Mouse (Mus musculus) embryo, embryonic 9.5 days (tissue): ENCODE results near the gene Fbln2.

Experiments
- DNase-seq: peaks from one replicate; pipeline ENCODE4 v3.0.0-alpha.2; 2017; ENCODE audit errors: extremely low spot score

The Fbln2 gene

GRCm38 (mm10) chr6:91231000-91231399 is 18.7 kb downstream of the Fbln2 start:
- DNase-seq, result no peak

DNA sequence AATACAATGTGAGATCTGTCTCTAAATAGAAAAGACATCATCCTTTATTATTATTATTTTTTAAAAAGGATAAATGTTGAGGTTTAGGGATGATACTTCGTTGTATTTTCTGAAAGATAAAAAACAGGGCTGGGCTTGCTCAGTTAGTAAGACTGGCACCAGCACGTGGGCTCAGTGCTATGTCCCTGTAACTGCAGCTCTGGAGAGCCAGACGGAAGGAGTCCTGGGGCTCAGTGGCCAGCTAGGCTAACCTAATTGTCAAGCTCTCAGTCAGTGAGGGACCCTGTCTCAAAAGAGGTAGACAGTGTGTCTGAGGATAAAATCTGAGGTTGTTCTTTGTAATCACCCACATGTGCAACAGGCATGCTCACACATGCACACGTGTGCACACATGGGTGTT is 19.3 kb downstream of the Fbln2 start:
- DNase-seq, result no peak

DNA sequence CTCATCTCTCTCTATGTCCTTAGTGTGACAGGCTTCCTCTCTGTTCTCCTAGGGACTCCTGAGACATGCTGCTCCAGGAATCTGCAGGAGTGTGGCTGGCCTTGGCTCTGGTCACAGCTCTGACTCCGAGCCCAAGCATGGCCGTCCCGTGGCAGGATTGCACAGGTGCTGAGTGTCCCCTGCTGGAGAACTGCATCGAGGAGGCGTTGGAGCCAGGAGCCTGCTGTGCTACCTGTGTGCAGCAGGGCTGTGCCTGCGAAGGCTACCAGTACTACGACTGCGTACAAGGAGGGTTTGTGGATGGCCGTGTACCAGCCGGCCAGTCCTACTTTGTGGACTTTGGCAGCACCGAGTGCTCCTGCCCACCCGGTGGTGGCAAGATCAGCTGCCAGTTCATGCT is 20.8 kb downstream of the Fbln2 start:
- DNase-seq, result no peak

DNA sequence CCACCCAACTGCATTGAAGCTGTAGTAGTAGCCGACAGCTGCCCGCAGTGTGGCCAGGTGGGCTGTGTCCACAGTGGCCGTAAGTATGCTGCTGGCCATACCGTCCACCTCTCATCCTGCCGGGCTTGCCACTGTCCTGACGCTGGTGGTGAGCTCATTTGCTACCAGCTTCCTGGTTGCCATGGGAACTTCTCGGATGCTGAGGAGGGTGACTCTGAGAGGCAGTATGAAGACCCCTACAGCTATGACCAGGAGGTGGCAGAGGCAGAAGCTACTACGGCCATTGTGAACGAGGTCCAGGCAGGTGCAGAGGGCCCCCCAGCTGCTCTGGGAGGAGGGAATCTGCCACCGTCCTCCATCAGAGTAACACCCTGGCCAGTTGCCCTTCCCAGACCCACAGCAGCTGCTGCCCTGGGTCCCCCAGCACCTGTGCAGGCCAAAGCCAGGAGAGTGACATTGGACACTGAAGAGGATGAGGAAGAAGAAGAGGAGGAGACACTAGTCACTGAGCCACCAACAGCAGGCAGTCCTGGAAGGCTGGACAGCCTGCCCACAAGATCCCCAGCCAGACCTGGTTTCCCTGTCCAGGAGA is 21.3 kb downstream of the Fbln2 start:
- no peak for DNase-seq

- DNase-seq, result no peak
Measured at GRCm38 (mm10) chr6:91236006-91236405, 23.8 kb downstream of the Fbln2 start.

DNA sequence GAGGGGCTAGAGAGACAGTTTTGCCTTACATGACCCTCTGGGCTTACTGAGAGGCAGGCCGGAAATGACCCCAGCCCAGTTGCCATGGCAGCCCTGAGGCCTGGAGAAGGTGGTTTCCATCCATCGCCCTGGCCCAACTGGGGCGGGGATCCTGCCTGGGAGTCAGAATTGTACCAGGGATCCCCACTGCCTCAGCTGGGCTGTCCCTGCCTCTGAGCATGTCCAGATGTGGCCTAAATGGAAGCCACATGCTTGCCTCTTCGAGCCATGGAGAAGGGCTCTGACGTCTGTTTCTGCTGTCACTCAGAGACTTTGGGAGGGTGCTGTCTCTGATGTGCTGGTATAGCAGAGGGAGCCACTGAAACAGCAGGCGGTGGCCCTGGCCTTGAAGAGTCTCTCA is 24.2 kb downstream of the Fbln2 start:
- peak; percentile 72 for DNase-seq

- no peak for DNase-seq
Measured at GRCm38 (mm10) chr6:91237273-91237672, 25.0 kb downstream of the Fbln2 start.

- DNase-seq, result no peak
Measured at GRCm38 (mm10) chr6:91240537-91240936, 28.3 kb downstream of the Fbln2 start.

- DNase-seq, result no peak
Measured at GRCm38 (mm10) chr6:91240964-91241363, 28.7 kb downstream of the Fbln2 start.

GRCm38 (mm10) chr6:91243395-91243794 is 31.1 kb downstream of the Fbln2 start:
- DNase-seq, result no peak

DNA sequence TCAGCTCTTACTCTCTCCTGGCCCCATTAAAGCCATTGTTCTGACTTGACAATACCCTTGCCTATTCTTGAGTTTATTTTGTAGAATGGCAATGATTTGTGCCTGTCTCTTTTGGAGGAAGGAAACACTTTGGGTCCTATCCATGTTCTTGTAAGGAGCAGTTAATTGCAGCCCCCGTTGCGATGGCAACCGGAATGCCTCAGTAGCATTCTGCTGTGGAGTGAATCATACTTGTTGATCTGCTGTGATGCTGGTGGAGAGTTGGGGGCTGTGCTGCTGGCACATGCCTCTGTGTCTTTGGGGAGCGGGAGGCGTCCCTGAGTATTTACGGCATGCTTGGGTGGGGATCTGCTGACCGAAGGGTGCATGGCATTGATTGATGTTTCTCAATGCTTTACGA is 32.1 kb downstream of the Fbln2 start:
- no peak for DNase-seq

DNA sequence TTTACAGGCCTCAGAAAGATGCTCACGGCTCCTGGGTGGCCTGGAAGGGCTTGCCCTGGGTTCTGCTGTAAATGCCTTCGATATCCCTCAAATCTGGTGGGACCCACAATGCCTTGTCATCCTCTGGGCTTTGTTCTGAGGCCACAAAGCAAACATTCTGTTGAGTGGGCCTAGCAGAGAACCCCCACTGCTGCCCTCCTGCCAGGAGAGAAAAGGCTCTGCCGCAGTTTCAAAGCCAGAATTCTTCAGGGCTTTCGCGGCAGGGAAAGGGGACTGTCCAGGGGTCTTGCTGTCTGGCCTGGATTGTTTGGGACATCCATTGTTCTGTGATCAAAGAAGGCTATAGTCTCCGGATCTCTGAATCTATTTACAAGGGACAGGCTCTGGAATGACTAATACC is 33.1 kb downstream of the Fbln2 start:
- DNase-seq, result peak; percentile 24

DNA sequence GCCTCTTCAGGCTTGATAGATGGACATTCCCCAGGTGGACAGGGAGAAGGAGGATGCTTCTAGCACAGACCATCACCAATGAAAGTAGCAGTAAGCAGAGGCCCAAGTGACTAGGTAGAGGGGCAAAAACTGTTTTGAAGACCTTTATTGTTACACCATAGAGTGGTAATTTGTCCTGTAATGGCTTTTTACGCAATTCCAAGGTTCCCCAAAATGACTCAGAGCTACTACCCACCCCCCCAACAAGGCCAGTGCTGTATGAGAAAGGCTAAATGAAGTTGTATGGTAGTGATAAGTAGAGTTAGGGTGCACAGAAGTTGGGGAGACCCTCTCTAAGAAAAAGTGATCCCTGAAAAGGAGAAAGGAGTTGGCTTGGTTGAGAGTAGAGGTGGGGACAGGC is 35.1 kb downstream of the Fbln2 start:
- DNase-seq, result no peak

DNA sequence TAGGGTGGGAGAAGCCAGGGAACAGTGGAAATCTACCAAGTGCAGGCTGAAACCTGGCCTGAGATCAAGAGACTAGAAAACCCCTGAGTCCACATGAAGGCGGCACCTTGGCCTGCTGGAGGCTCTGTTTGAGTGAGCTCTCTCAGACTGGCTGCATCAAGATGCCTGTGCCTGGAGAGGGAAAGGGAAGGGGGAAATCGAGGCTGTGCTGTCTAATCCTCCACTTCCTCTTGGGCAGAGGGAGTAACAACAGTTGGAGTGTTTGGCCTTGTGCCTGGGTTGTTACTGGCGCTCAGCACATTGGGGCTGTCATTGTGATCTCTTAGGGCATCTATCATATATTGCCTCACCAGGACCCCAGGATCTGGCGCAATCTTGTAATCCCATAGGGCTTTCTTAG is 36.4 kb downstream of the Fbln2 start:
- DNase-seq, result no peak

GRCm38 (mm10) chr6:91249797-91250196 is 37.5 kb downstream of the Fbln2 start:
- DNase-seq, result no peak

- DNase-seq, result no peak
Measured at GRCm38 (mm10) chr6:91259440-91260120, 47.3 kb downstream of the Fbln2 start.

DNA sequence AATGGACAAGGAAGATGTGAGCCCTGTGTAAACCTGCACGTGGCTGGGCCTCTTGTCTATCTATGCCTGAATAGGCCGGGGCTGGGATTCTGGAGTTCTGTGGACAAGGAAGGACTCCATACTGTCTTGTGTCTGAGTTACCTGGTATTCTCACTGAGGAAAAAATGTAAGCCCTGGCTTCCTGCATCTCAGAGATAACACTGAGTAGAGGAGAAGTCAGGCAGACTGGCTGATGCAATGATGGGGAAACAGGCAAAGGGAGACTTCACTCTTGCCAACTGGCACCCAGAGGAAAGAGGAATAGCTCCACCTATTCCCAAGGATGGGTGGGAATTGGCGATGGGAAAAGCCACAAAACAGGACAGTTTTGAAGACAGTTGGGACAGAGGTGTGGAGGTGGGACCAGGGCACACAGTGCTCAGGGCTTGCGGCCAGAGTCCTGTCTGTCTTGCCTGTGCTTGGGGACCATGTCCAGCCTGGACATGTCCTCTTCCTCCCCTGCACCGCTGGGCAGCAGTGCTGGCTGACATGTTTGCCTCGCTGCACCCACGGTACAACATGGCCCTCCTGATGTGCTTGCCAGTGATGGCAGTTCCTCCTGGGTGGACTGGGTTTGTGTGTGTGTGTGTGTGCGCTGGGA is 48.2 kb downstream of the Fbln2 start:
- DNase-seq, result no peak

GRCm38 (mm10) chr6:91260987-91261367 is 48.7 kb downstream of the Fbln2 start:
- DNase-seq, result no peak

- no peak for DNase-seq
Measured at GRCm38 (mm10) chr6:91265616-91266015, 53.4 kb downstream of the Fbln2 start.

GRCm38 (mm10) chr6:91266647-91267046 is 54.4 kb downstream of the Fbln2 start:
- DNase-seq, result no peak

DNA sequence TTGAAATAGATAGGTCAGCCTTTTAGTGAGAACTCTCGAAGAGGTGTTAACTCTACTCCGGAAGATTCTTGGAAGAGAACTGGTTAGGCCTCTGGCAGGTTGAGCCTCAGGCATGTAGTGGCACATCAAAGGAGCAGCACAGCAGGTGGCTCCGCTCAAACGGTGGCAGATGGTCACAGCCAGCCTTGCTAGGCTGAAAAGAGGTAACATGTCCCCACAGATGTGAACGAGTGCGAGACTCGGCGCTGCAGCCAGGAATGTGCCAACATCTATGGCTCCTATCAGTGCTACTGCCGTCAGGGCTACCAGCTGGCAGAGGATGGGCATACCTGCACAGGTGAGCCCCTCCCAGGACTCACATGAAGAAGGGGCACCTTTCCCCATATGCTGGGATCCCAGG is 56.1 kb downstream of the Fbln2 start:
- no peak for DNase-seq

DNA sequence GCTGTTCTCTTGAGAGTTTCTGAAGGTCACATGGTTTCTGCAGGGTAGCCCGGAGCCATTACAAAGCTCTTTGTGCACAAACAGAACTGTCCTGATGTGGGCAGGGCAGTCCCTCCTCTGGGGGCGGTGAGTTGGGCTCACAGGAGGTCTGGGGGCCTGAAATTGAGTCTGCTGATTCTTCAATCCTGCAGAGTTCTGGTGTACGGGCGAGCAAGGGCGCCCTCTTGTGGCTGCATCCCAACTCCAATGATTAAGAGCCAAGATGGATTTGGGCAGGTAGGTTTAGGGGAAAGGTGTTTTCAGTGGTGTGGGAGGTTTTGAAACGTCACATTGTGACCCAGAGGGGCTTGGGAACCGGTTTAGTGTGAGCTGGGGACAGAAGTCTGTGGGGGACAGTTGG is 65.3 kb downstream of the Fbln2 start:
- peak; percentile 78 for DNase-seq

DNA sequence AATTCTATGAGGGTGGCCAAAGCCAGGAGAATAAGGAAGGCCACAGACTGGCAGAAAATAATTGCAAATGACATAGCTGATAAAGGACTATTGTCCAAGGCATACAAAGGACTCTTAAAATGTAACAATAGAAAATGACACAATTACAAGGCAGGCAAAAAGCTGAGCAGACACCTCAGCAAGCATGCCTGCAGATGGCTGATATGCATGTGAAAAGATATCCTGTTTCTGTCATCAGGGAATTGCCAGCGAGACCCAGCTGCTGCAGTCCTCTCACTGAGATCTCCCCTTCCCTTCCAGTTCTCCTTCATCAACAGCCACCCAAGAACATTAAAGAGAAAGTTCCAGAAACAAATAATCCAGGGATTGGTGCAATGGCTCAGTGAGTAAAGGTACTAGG is 66.0 kb downstream of the Fbln2 start:
- DNase-seq, result no peak
